Mouse (Mus musculus) adrenal gland, adult 18-20 months (tissue): ENCODE results near the gene Hcfc1r1. TPM values are rescaled to one million over a fixed set of nuclear protein-coding genes. Genes with fewer than 3 reads are reported as not detected.
A peak's percentile ranks its signal among the peaks of the same experiment; 100 is the strongest.

ENCODE experiments used
- DNase-seq, 2 experiments: peaks; one replicate each; pipeline ENCODE4 v3.0.0; 2021 to 2022; ENCODE audit warnings: low spot score in 2 of 2
- total RNA-seq, 2 experiments: library from RNA; stranded (reverse); gene quantifications; 1 replicate in 1 of 2; 2 replicates in 1 of 2; pipeline ENCODE4 v1.2.3; 2021

Gene Hcfc1r1
- total RNA-seq, 2 experiments from 2014 or later, result 153 to 154 TPM

GRCm38 (mm10) chr17:23706212-23706611 lies 32.8 kb downstream of the Hcfc1r1 start:
- peak; percentile 76 to 82 for DNase-seq

- DNase-seq, result no peak
These were observed 43.6 kb downstream of the Hcfc1r1 start for GRCm38 (mm10) chr17:23717003-23717402.

DNA sequence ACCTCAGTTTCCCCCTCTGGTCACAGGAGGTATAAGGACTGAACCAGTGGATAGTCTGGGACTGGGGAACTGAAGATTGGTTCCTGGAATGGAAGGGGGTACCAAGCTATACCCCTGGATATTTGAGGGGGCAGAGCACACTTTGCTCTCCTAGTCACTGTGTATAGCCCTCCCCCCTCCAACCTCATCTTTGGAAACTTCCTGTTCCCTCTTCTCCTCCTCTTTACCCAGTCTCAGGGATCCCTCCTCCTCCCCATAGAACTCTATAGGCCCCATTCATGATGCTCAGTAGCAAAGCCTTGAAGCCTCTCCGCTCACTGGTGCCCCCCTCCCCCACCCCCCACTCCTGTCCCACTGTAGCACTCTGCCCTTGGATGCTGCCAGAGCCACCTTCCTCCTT lies 46.1 kb downstream of the Hcfc1r1 start:
- no peak for DNase-seq

- DNase-seq, result peak in 1 of 2 experiments; percentile 41
These were observed 48.5 kb downstream of the Hcfc1r1 start for GRCm38 (mm10) chr17:23721886-23722285.

DNA sequence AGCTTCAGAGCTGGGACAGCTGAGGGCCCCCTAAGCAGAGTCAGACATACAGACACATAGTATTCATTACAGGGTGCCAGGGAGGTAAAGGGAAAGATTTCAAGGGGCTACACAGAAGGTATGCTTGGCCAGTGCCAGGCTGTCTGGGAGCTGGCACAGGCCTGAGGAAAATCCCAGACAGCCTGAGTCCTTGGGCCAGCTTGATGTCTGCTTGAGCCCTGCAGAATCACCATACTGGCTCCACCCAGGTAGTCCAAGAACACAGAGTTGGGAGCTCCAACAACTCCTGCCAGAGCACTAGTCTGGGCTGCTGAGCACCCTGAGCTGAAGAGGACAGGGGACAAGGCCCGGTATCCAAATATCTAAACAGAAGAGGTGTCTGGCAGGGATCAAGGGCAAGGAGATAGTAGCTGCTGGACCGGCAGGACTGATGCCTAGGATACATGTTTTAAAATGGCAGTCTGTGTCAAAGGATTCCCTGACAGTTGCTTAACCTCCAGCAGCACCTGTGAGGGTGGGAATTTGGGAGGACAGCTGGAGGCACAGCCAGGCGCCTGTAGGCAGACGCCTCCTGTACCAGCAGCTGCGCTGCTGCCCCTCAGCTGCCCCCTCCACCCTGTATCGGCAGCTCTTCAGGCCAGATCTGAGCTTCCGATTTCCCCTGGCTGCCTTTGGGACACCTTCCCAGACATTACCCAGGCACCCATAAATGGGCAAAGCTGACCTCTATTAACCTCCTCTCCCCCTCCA lies 49.2 kb downstream of the Hcfc1r1 start, which contains the start of gene 1520401A03Rik:
Gene 1520401A03Rik (minus strand): TSS at position 408 of the 750 bp plus-strand sequence.
- DNase-seq, result no peak

Other genes starting within 250 kb of the Hcfc1r1 start
- gene Vmn2r117, start 193.9 kb upstream of the Hcfc1r1 start, total RNA-seq, result not detected
- 10 to 100 TPM; 11.0 to 12.3 TPM for gene Zfp213, start 109.4 kb upstream of the Hcfc1r1 start, total RNA-seq
- 1 to 10 TPM; 6.2 to 6.3 TPM for gene Zfp13, start 74.1 kb upstream of the Hcfc1r1 start, total RNA-seq
- gene Zscan10, start 72.7 kb upstream of the Hcfc1r1 start, total RNA-seq, result not detected
- gene Mmp25, start 28.3 kb upstream of the Hcfc1r1 start, total RNA-seq, result under 1 TPM; 0.10 TPM
- gene Bicdl2, start 13.1 kb upstream of the Hcfc1r1 start, total RNA-seq, result not detected
- gene Thoc6, start 286 bp downstream of the Hcfc1r1 start, total RNA-seq, result 10 to 100 TPM; 23.1 to 23.3 TPM
- gene Tnfrsf12a, start 3.9 kb downstream of the Hcfc1r1 start, total RNA-seq, result 100 to 1,000 TPM; 224 to 359 TPM
- not detected for gene Cldn6, start 5.7 kb downstream of the Hcfc1r1 start, total RNA-seq
- gene Cldn9, start 10.4 kb downstream of the Hcfc1r1 start, total RNA-seq, result not detected
- gene 1520401A03Rik, start 49.2 kb downstream of the Hcfc1r1 start, total RNA-seq, result 1 to 10 TPM; 2.2 to 6.7 TPM
- gene Pkmyt1, start 52.7 kb downstream of the Hcfc1r1 start, total RNA-seq, result 1 to 10 TPM; 2.1 to 2.4 TPM
- 10 to 100 TPM in 1 of 2 experiments, 1 to 10 TPM in 1; 8.5 to 12.7 TPM for gene Paqr4, start 67.3 kb downstream of the Hcfc1r1 start, total RNA-seq
- gene Kremen2, start 72.2 kb downstream of the Hcfc1r1 start, total RNA-seq, result under 1 TPM in 1 of 2 experiments, not detected in 1; 0.13 TPM
- 10 to 100 TPM; 72.5 to 89.3 TPM for gene Flywch1, start 98.0 kb downstream of the Hcfc1r1 start, total RNA-seq
- gene Flywch2, start 112.5 kb downstream of the Hcfc1r1 start, total RNA-seq, result 10 to 100 TPM in 1 of 2 experiments, 1 to 10 TPM in 1; 8.2 to 10.9 TPM
- 100 to 1,000 TPM; 480 to 746 TPM for gene Srrm2, start 116.9 kb downstream of the Hcfc1r1 start, total RNA-seq
- 100 to 1,000 TPM; 352 to 413 TPM for gene Elob, start 155.5 kb downstream of the Hcfc1r1 start, total RNA-seq
- not detected for gene Prss33, start 162.5 kb downstream of the Hcfc1r1 start, total RNA-seq
- gene Prss32, start 170.3 kb downstream of the Hcfc1r1 start, total RNA-seq, result not detected
- gene Prss41, start 170.6 kb downstream of the Hcfc1r1 start, total RNA-seq, result under 1 TPM; 0.60 to 0.74 TPM
- not detected for gene Prss21, start 194.5 kb downstream of the Hcfc1r1 start, total RNA-seq
- not detected for gene Dcpp1, start 207.3 kb downstream of the Hcfc1r1 start, total RNA-seq
- not detected for gene Dcpp2, start 207.3 kb downstream of the Hcfc1r1 start, total RNA-seq
- not detected for gene Dcpp3, start 243.9 kb downstream of the Hcfc1r1 start, total RNA-seq